Mouse (Mus musculus): ENCODE data around the gene Atp8a2.

Gene Atp8a2

DNA sequence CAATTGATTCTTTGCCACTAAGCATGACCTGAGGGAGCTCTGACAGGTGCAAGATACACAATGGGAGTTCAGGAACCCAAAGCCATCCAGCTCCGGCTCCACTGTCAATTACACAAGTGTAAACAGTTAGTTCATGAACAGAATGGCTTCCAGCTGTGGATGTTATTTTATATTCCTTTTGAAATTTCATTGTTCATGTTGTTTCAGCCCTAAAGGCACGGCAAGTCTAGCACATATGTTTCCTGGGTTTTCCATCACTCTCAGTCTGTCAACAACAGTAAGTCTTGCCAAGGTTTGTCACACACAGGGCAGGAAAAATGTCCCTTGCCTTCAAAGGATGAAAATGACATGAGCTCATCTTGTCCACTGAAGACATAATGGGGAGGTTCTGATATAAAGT is 166.3 kb downstream of the Atp8a2 start:
- DNase-seq (ENCODE audit: extremely low read depth, low read depth, low spot score), result no peak

GRCm38 (mm10) chr14:60027139-60027538 is 169.8 kb downstream of the Atp8a2 start:
- no peak for DNase-seq (ENCODE audit: extremely low read depth, low read depth, low spot score)

- DNase-seq (ENCODE audit: extremely low read depth, low read depth, low spot score), result no peak
These were observed 170.3 kb downstream of the Atp8a2 start for GRCm38 (mm10) chr14:60026647-60027046.

- DNase-seq (ENCODE audit: extremely low read depth, low read depth, low spot score), result no peak
These were observed 181.1 kb downstream of the Atp8a2 start for GRCm38 (mm10) chr14:60015891-60016290.

GRCm38 (mm10) chr14:60001801-60002200 is 195.2 kb downstream of the Atp8a2 start:
- no peak for DNase-seq (ENCODE audit: extremely low read depth, low read depth, low spot score)

GRCm38 (mm10) chr14:59988860-59989259 is 208.1 kb downstream of the Atp8a2 start:
- DNase-seq (ENCODE audit: extremely low read depth, low read depth, low spot score), result no peak

GRCm38 (mm10) chr14:59987975-59988374 is 209.0 kb downstream of the Atp8a2 start:
- no peak for DNase-seq (ENCODE audit: extremely low read depth, low read depth, low spot score)

- DNase-seq (ENCODE audit: extremely low read depth, low read depth, low spot score), result no peak
These were observed 219.0 kb downstream of the Atp8a2 start for GRCm38 (mm10) chr14:59978007-59978406.

DNA sequence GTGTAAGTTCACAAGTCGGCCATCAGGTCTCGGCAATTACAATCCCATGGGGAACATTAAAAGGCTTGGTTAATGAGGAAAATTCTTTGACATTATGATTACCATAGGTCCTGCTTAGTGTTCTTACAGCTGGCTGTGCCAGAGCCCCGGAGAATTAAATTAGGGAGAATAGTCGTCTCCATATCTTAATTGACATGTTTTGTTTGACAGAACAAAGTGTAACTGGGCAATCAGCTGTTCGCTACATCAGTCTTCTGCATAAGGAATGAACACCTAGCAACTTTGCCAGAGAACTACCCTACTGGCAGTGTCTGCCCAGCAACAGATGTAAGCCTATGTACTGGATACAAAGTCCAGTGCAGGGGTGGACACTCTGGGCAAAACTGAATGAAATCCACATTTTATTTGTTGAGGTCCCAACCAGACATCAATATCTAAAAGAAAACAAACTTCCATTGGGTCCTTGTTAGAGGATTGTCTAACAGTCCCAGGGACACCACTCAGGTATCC is 225.7 kb downstream of the Atp8a2 start:
- DNase-seq (ENCODE audit: extremely low read depth, low read depth, low spot score), result no peak

- no peak for DNase-seq (ENCODE audit: extremely low read depth, low read depth, low spot score)
These were observed 227.4 kb downstream of the Atp8a2 start for GRCm38 (mm10) chr14:59969485-59970134.

DNA sequence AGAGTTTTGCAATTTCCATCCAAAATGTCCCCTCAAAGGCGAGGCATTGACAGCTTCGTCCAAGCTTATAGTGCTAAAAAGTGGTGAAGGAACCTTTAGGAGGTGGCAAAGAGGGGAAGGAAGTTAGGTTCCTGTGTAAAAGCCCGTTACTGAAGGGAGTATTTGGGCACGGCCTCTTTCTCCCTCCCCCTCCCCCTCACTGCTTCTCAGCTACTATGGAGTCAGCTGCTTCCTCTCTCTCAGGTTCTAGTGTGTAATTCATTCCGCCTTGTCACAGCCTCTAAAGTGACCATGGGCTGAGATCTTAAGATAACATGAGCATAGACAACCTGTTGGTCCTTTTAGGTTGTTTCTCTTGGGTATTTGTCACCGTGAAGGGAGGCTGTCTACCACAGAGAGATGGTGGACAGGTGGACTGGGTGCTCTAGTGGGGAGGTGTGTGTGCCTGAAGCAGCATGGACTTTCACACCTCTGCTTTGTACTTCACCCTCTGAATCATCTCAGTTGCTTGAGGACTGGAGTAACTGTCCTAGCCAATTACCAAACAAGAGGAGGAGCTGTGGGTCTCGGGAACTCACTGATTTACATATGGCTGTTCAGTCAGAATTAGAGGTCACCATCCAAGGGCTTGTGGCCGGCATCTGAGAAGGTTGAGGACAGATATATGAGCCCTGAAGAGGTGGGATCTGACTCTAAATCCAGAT is 229.0 kb downstream of the Atp8a2 start:
- no peak for DNase-seq (ENCODE audit: extremely low read depth, low read depth, low spot score)

GRCm38 (mm10) chr14:59966981-59967380 is 230.0 kb downstream of the Atp8a2 start:
- DNase-seq (ENCODE audit: extremely low read depth, low read depth, low spot score), result no peak

DNA sequence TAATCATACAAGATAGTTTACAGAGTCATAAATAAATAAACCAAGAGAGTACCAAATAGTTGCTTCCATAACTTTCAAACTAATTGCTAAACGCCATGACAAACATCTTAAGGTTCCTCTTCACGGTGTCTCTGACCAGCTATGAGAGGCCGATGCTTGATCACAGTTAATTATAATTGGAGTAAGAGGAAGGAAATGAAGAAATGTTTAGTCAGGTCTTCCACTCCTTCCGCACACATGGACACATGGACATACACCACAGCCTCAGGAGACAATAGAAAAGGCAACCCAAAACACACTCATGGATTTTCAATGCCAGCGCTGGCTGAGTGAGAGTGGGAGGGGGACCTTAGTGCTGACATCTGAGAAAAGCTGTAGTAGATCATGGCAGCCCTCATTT is 232.4 kb downstream of the Atp8a2 start:
- DNase-seq (ENCODE audit: extremely low read depth, low read depth, low spot score), result no peak

DNA sequence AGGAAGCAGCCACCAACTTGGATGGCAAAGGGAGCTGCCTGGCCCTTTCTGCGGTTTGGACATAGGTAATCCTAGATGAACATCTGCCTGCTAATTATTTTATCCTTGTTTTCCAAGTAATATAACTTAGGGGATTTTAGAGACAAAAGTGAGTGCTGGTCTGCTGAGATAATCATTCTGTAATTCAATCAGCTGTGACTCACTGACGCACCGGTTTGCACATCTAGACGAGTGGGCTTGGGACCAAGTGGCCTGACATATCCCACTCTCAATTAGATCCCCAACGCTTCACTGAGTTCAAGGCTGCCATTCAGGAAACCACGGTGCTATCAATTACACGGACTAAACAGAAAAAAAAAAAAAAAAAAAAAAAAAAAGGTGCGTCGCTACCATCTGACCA is 236.0 kb downstream of the Atp8a2 start:
- DNase-seq (ENCODE audit: extremely low read depth, low read depth, low spot score), result no peak

- no peak for DNase-seq (ENCODE audit: extremely low read depth, low read depth, low spot score)
These were observed 236.6 kb downstream of the Atp8a2 start for GRCm38 (mm10) chr14:59960214-59960890.

GRCm38 (mm10) chr14:59959723-59960122 is 237.3 kb downstream of the Atp8a2 start:
- no peak for DNase-seq (ENCODE audit: extremely low read depth, low read depth, low spot score)

GRCm38 (mm10) chr14:59949983-59950382 is 247.0 kb downstream of the Atp8a2 start:
- no peak for DNase-seq (ENCODE audit: extremely low read depth, low read depth, low spot score)

DNA sequence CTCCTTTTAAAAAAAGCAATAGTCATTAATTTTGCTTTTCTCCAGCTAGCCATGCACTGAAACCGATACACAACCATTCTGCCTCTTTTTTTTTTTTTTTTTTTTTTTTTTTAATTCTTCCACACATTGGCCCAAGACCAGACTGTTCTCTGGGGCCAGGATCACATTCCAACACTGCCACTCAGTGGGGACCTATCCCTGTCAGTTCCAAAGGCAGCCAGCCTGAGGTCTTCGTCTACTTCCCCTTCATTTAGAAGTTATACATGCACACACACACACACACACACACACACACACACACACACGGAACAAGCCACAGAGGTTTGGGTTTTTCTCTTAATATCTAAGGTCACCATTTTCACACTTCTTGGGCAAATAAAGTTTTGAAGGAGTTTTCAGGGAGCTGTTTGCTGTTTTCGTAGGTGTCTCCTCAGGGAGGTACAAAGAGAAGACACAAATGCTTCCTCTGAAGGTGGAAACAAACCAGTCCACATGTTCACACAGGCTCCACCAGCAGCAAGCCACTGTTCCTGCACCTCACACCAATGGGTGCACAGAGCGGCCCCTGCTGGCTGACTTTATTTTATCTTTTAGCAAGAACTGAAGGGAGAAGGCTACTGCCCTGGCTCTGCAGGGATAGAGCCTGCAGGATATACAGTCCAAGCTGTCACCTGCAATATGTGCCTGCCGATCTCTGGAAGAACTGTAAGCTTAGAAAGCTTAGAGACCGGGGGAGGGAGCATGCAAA is 253.9 kb downstream of the Atp8a2 start:
- no peak for DNase-seq (ENCODE audit: extremely low read depth, low read depth, low spot score)

DNA sequence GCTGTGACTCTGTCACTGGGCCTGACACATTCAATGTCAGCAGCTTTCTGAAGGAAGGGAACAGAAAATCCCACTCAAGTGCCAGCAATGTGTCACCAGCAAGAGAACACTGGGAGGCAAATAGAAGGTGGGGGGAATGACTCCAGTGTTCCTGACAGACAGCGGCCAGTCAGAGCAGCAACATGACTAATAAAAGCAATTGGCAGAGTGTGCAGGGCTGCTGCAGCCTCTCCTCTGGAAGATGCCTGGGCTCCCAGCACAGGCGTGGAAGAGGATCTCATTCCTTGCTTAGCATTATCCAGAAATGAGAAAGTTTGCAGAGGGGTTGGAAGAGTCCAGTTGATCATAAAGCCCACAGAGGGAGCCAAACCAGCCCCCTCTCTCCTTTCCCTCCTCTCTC is 254.8 kb downstream of the Atp8a2 start:
- no peak for DNase-seq (ENCODE audit: extremely low read depth, low read depth, low spot score)

- no peak for DNase-seq (ENCODE audit: extremely low read depth, low read depth, low spot score)
These were observed 264.6 kb downstream of the Atp8a2 start for GRCm38 (mm10) chr14:59932355-59932754.

GRCm38 (mm10) chr14:59931412-59932058 is 265.4 kb downstream of the Atp8a2 start:
- no peak for DNase-seq (ENCODE audit: extremely low read depth, low read depth, low spot score)
